Mouse (Mus musculus): Measurements from ENCODE around the gene Stard8.
"Not testable (repeated sequence)": the region's sequence is repeated elsewhere in the genome, so short reads cannot be mapped to it uniquely, and the experiment has no call there.

The Stard8 gene

GRCm38 (mm10) chrX:99046360-99047055 lies 43.5 kb downstream of the Stard8 start:
- DNase-seq (ENCODE audit: low spot score) = no peak

- no peak for DNase-seq (ENCODE audit: low spot score)
Observed at GRCm38 (mm10) chrX:99048111-99048510, 45.1 kb downstream of the Stard8 start.

- DNase-seq (ENCODE audit: low spot score) = no peak
Observed at GRCm38 (mm10) chrX:99049247-99049646, 46.2 kb downstream of the Stard8 start.

GRCm38 (mm10) chrX:99050736-99051481 lies 47.9 kb downstream of the Stard8 start:
- no peak for DNase-seq (ENCODE audit: low spot score)

- no peak for DNase-seq (ENCODE audit: low spot score)
Observed at GRCm38 (mm10) chrX:99052255-99052654, 49.2 kb downstream of the Stard8 start.

- DNase-seq (ENCODE audit: low spot score) = no peak
Observed at GRCm38 (mm10) chrX:99054512-99054911, 51.5 kb downstream of the Stard8 start.

- DNase-seq (ENCODE audit: low spot score) = no peak
Observed at GRCm38 (mm10) chrX:99057772-99058440, 54.9 kb downstream of the Stard8 start.

- no peak for DNase-seq (ENCODE audit: low spot score)
Observed at GRCm38 (mm10) chrX:99059119-99059518, 56.1 kb downstream of the Stard8 start.

- DNase-seq (ENCODE audit: low spot score) = no peak
Observed at GRCm38 (mm10) chrX:99065582-99065981, 62.5 kb downstream of the Stard8 start.

GRCm38 (mm10) chrX:99066550-99066949 lies 63.5 kb downstream of the Stard8 start:
- DNase-seq (ENCODE audit: low spot score) = no peak

GRCm38 (mm10) chrX:99067232-99067631 lies 64.2 kb downstream of the Stard8 start:
- DNase-seq (ENCODE audit: low spot score) = no peak

- no peak for DNase-seq (ENCODE audit: low spot score)
Observed at GRCm38 (mm10) chrX:99067671-99068151, 64.7 kb downstream of the Stard8 start.

- no peak for DNase-seq (ENCODE audit: low spot score)
Observed at GRCm38 (mm10) chrX:99071188-99071587, 68.1 kb downstream of the Stard8 start.

- DNase-seq (ENCODE audit: low spot score) = no peak
Observed at GRCm38 (mm10) chrX:99072596-99072995, 69.5 kb downstream of the Stard8 start.

- no peak for DNase-seq (ENCODE audit: low spot score)
Observed at GRCm38 (mm10) chrX:99075111-99075510, 72.1 kb downstream of the Stard8 start.

GRCm38 (mm10) chrX:99076460-99076859 lies 73.4 kb downstream of the Stard8 start:
- DNase-seq (ENCODE audit: low spot score) = no peak

- not testable (repeated sequence) for DNase-seq (ENCODE audit: low spot score)
Observed at GRCm38 (mm10) chrX:99078374-99078892, 75.4 kb downstream of the Stard8 start.

GRCm38 (mm10) chrX:99092704-99093103 lies 89.7 kb downstream of the Stard8 start:
- DNase-seq (ENCODE audit: low spot score) = no peak

- not testable (repeated sequence) for DNase-seq (ENCODE audit: low spot score)
Observed at GRCm38 (mm10) chrX:99111088-99111724, 108.2 kb downstream of the Stard8 start.

- DNase-seq (ENCODE audit: low spot score) = no peak
Observed at GRCm38 (mm10) chrX:99119510-99119909, 116.5 kb downstream of the Stard8 start.
